Mouse (Mus musculus) bone marrow, adult 2 months (tissue): ENCODE data around the gene Vegfa.

Experiments
- CTCF ChIP-seq: fragments of 200-500 bp; IDR thresholded peaks from 2 replicates; pipeline ENCODE4 v1.5.1; 2011; ENCODE audit warnings: low read length, control low read depth; ENCODE audit not compliant: control insufficient read depth, insufficient read depth
- POLR2A ChIP-seq: fragments of 200-500 bp; IDR thresholded peaks from 2 replicates; pipeline ENCODE4 v1.6.1; 2011; ENCODE audit warnings: low read depth, mild to moderate bottlenecking, control low read depth, low read length, borderline replicate concordance; ENCODE audit not compliant: control insufficient read depth

DNA sequence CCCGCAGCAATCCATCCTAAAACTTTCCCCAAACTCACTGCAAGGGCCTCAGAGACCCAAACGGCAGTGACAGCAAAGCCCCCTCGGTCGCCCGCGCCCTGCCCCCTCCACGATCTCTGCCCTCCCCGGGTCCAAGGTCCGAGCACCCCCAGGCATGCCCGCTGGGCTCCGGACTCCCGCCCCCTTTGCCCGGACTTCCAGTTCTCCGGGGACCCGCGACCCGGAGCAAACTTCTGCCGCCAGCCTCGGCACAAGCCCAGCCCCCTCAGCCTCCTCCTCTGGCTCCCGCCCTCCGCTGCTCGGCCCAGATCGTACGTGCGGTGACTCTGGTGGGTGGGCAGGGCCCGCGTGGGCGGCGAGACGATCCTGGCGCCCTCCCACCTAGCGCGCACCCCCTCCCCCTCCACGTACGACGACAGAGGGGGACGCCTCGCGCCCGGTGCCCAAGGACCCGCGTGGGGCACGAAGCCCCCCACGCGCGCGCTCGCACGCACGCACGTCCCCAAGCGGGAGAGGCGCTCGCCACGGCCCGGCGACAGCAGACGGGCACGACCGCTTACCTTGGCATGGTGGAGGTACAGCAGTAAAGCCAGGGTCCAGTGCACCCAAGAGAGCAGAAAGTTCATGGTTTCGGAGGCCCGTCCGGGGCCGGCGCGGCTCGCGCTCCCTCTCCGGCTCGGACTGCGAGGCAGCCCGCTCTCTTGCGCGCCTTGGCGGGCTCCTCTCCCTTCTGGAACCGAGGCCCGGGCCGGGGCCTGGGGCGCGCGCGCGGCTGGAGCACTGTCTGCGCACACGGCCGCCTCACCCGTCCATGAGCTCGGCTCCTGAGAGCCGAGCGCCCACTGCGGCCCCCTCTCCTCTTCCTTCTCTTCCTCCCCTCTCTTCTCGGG lies 1.2 kb downstream of the Vegfa start:
- no peak for TF ChIP-seq CTCF
- TF ChIP-seq POLR2A, result no peak
